Mouse (Mus musculus) thymus, postnatal 14 days (tissue): ENCODE data around the gene 4930558C23Rik.
"Not testable (repeated sequence)": the region's sequence is repeated elsewhere in the genome, so short reads cannot be mapped to it uniquely, and the experiment has no call there.

Source experiments
- DNase-seq: peaks from one replicate; pipeline ENCODE4 v3.0.0; 2021

4930558C23Rik gene

DNA sequence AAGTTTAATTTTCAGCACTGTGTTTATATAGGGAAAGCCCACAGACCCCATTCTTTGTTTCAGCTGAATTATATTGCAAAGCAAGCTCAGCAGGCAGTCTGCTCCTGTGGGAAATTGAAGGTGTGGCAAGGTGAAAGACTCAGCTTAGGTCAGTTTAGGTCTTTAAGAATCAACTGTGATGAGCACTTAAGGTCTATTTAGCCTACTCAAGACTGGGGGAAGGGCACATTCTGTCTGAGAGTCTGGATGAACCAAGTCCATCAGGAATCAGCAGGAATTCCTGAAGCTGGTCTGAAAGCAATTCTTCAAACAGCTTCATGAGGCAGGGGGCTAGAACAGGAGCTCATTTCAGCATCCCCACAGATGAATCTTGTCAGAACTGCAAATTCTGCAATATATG, 32.5 kb downstream of the 4930558C23Rik start:
- DNase-seq: no peak

DNA sequence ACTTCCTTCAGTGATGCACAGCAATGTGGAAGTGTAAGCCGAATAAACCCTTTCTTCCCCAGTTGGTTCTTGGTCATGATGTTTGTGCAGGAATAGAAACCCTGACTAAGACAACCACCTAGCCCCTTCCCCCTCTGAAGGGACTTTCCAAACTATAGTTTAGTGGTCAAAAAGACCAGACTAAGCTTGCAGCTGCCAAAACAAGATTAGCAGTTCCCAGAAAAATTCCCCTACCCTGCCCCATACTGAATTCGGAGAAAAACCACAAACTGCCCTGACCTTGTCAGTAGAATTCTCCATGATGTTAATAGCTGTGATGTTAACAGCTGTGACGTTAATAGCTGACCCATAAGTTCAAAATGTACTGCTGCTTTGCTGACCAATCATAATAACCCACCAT, 42.4 kb downstream of the 4930558C23Rik start:
- not testable (repeated sequence) for DNase-seq

DNA sequence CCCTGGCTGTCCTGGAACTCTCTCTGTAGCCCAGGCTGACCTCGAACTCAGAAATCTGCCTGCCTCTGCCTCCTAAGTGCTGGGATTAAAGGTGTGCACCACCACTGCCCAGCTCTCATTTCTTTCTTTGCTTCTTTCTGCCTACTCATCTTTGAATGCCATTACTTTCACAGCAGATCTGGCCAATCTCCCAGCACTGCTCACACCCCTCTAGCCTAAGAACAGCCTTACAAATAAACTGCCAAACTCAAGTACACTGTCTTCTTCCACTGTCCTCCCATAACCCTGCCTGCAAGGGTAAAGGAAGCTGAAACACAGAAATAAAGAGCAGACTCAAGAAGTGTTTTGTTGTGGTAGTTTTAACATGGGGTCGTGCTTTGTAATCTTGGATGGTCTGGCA, 44.9 kb downstream of the 4930558C23Rik start:
- DNase-seq: peak; percentile 2

DNA sequence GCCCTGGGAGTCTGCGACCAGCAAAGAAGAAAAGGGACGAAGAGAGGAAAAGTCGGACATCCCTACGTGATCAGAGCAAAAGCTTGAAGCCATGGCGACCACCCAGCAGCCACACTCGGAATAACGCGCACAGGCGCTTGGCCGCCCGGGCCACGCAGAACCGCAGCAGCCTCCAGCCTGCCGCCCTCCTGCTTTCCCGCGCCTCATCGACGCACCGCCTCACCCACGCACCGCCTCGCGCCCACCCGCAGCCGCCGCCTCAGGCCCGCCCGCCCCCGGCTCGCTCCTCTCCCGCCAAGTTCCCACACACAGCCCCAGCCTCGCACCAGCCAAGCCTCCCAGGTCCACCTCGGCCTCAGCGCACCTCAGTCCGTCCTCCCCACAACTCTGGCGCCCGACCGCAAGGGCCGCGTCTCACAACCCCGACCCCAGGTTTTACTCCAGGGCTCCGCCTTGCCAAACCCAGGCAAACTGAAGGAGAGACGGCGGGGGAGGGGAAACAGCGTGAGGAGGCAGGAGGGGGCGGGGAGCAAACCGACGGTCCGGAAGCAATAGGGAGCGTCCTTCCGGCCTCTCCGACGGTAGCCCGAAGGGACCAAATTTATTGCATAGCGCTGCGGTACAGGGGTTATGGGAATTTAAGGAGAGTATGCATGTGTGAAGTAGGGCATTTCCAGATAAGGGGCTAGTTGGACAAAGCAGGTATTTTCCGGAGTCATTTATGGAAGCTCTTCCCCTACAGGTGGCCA, 45.8 kb downstream of the 4930558C23Rik start, which contains the start of gene Setdb1:
TSS of gene Setdb1 (minus strand) at position 502 of the 749 bp plus-strand sequence.
- DNase-seq: peak; percentile 97

DNA sequence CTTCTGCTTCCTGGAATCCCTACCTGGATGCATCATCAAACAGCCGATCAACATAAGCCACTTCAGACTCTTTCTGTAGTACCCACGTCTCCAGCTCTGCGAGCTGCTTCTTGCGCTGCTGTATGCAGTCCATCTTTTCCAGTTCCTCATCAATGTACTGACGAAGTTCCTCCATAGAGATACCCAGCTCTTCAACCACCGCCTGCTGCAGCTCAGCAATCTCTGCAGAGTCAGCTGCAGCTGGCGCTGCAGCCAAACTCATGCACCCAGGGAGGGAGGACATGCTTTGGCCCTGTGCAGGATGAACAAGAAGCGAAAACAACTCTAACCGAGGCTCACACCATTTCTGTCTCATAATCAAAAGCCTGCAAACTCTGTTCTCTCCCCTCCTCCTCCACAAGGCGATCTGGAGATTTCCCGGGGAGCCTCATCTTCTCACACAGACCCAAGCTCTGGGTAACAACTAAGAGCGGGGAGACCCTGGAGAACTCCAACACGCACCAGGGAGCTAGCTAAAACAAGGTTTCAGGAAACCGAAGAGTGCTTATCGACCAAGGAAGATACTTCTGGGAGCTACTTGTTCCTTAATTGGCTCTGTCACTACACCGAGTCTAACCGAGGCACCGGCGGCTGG, 46.6 kb downstream of the 4930558C23Rik start:
- DNase-seq: not testable (repeated sequence)

DNA sequence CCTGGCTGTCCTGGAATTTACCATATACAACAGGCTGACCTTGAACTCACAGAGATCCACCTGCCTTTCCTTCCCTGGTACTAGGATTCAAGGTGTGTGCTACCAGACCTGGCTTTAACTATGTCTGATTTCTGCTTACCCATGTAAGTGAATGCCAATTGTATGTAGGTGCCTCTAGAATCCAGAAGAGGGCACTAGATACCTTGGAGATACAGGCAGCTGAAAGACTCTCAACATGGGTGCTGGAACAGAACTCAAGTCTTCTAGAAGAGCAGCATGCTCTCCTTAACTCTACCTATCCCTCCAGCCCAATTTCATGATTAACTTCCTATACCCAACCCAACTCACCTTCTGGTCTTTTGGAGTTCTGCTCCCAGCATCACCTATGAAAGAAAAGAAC, 53.1 kb downstream of the 4930558C23Rik start:
- DNase-seq: peak; percentile 45

DNA sequence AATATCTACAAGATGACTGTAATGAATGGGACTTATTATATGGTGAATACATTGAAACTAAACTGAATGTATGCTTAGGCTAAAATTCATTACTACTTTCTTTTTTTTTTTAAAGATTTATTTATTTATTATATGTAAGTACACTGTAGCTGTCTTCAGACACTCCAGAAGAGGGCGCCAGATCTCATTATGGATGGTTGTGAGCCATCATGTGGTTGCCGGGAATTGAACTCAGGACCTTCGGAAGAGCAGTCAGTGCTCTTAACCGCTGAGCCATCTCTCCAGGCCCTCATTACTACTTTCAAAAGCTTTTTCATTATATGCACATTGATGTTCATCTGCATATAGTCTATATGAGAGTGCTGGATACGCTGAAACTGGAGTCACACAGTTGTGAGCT, 54.3 kb downstream of the 4930558C23Rik start:
- not testable (repeated sequence) for DNase-seq

DNA sequence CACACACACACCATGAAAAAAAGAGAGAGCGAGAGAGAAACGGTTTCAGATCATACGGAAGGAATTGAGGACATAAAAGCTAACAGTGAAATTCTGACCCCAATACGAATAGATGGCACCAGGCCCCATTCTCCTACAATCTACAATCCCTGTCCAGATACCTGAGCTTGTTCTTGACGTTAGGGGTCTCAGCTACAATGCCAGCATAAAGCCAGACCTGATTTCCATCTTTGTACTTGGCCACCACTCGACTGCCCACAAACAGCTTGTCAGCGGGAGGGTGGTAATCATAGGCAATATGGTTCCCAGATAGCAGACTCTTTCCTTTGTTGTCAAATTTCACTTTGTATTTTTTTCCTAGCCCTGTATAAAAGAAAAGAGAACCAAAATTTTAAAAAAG, 56.2 kb downstream of the 4930558C23Rik start:
- DNase-seq: no peak

DNA sequence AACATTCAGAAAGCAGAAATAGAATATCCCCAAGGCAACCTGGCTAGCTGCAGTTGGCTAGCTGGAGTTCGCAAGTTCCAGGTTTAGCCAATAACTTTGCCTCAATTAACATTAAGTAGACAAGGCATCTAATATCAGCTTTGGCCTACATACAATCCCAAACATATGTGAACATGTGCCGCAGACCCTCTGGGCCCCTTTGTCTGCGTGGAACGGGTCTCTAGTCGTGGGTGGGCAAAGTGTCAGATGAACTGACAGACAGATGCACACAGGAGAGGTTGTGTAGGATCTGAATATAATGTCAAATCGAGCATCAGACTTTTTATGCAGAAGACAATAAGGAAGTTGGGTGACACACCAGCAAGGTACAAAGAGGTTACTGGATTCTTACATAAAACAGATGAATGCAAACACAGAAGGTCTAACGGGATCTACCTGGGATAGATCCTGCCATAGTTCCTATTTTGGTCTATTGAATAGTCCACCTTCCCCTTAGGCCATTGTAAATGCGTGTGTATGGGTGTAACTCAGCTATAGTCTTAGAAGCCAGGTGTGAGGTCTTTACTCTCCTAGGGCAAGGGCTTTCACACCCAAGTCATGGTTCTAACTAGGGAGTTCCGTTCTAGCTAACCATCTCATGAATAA, 59.2 kb downstream of the 4930558C23Rik start:
- not testable (repeated sequence) for DNase-seq

DNA sequence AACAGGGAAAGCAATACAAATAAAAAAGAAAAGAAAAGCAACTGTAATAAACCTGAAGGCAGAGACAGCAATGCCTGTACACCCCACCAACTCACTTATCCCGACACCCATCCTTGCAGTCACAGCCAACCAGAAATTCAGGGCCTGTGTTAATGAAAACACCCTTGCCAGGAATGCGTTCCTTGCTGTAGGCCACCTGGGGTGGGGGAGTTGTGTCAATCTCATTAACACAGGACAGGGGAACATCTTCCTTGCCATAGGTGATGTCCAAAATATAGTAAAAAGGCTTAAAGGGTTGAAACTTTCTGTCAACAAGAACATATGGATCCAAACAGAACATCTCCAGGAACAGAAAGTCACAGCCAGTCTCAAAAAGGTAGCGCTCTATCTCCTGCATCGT, 64.4 kb downstream of the 4930558C23Rik start:
- DNase-seq: no peak

DNA sequence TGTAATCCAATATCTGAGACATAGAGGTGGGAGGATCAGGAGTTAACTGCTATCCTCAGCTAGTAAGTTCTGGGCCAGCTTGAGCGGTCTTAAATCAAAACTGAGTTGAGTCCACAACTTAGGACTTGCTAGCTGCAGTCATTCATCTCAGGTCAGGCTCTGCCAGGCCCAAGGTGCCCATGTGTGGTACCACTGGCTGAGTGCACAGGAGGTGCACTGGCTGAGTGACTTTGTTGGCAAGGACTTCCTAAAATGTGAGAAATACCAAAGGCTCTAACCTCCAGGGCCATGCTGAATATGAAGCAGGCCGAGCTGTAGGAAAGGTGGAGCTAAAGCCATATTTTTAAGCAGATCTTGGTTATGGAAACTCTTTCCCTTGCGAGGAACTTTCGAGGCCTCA, 65.3 kb downstream of the 4930558C23Rik start:
- no peak for DNase-seq
